Mouse (Mus musculus): ENCODE data around the gene Apom. TPM values are rescaled to one million over a fixed set of nuclear protein-coding genes. Genes with fewer than 3 reads are reported as not detected.

Apom gene
- not detected for total RNA-seq (2023)

GRCm38 (mm10) chr17:35131500-35132173 lies at the start of gene Apom:
Gene Apom, minus strand, starts transcription at chr17:35132050.

GRCm38 (mm10) chr17:35175968-35176367 lies 44.1 kb upstream of the Apom start, which contains the start of gene Aif1:
Gene Aif1, minus strand, starts transcription at chr17:35176068.

GRCm38 (mm10) chr17:35164568-35165450 lies 33.0 kb upstream of the Apom start, which contains the start of gene Prrc2a:
Gene Prrc2a, minus strand, starts transcription at chr17:35164897.

DNA sequence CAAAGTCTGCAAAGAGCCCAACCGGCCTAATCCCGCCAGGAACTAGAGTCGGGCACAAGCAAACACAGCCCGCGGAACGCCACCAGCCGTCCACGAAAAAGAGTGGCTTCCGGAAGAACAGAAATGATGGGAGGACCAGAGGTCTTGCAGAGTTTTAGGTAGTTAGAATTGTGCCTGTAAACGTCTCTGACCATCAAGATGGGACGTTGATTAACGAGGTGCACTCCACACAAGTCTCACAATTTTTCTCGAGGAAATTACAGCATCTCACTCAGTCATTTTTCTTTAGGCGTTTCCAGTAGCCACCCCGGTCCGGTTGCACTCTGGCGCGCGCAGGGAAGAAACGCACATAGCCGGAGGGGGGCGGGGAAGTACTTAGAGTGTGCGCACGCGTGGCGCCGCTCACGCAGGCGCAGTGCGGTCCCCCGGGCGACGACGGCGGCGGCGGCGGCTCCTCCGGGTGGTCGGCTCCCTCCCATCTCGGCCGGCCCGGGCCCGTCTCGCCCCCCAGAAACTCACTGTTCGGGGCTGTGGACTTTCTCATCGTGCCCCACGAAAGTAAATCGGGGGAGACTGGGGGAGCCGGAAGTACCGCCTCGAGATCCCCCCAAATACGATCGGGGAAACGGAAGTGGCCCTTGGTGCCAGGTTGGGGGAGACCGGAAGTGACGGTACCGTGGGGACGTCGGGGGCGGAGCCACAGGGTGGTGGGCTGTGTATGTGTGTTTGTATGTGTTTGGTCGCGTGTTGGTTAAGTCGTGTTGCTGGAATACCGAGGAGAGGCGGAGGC lies 3.1 kb upstream of the Apom start, which contains the start of gene Bag6:
Gene Bag6 (plus strand): TSS at position 378 of the 790 bp plus-strand sequence.

GRCm38 (mm10) chr17:35126206-35126611 lies 5.6 kb downstream of the Apom start, which contains the start of gene D17H6S53E:
Gene D17H6S53E, plus strand, starts transcription at chr17:35126373.

GRCm38 (mm10) chr17:35121871-35122303 lies 10.0 kb downstream of the Apom start, which contains the start of gene Csnk2b:
Gene Csnk2b, minus strand, starts transcription at chr17:35122053.

GRCm38 (mm10) chr17:35121143-35121799 lies 10.6 kb downstream of the Apom start, which contains the start of gene Gpank1:
Gene Gpank1, plus strand, starts transcription at chr17:35121455.

DNA sequence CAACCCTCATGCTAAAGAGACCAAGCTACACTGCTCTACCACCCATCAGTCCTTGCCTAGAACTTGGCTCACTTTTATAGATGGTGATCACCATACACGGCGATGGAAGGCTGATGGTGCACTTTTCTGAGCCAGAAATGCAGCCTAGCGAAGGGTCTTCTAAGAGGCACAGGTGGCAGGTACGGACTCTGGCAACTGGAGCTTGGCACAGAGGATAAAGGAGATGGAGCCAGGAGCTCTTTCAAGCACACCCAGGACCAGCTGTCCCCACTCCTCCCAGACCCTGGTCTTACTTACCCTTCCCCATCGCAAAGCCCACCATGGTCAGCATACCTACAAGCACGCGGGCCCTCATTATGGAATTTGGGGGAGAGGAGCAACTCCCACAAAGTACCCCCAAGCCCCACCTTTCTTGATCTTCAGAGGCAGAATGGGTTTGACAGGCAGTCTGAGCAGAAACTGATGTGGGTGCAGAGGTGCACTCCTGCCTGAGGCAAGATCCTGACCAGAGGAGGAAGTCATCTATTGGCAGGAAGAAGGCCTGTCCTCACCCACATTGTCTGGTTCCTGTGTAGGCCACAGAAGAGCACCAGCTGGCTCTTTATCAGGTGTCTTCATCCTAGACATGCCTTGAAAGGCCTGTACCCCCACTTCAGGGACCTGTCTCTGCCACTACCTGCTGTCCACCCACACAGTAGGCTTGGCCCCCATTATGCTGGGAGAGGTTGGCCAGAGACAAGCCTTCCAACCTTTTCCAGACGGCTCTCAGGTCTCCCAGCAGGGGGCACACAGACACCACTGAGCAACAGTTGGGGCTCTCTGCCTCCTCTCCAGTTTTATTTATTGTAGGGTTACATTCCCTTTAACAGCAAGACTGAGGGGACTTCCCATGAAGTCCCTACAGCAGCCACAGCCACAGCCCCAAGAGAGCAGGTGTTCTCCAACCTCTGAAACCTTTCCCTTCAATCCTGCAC lies 16.5 kb downstream of the Apom start, which contains the start of gene Ly6g5b:
Gene Ly6g5b (minus strand): TSS at position 383 of the 974 bp plus-strand sequence.

DNA sequence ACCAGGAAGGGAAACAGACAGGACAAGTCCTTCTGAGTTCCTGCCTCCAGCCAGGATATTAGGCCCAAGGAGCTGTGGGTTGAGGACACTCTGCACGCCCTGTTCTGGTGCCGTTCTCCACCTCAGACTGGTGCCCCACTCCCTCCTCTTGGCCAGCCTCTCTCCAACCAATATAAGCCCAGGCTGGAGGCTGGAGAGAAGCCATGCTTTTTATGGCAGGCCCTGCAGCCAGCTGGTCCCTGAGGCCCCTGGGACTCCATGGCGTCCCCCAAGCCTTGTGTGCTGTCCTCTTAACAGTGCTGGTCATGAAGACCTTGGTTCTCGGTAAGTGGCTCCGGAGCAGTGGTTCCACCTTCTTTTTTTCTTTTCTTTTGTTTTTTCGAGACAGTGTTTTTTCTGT lies 23.8 kb downstream of the Apom start, which contains the start of gene Ly6g5c:
Gene Ly6g5c (plus strand): TSS at position 183 of the 400 bp plus-strand sequence.

DNA sequence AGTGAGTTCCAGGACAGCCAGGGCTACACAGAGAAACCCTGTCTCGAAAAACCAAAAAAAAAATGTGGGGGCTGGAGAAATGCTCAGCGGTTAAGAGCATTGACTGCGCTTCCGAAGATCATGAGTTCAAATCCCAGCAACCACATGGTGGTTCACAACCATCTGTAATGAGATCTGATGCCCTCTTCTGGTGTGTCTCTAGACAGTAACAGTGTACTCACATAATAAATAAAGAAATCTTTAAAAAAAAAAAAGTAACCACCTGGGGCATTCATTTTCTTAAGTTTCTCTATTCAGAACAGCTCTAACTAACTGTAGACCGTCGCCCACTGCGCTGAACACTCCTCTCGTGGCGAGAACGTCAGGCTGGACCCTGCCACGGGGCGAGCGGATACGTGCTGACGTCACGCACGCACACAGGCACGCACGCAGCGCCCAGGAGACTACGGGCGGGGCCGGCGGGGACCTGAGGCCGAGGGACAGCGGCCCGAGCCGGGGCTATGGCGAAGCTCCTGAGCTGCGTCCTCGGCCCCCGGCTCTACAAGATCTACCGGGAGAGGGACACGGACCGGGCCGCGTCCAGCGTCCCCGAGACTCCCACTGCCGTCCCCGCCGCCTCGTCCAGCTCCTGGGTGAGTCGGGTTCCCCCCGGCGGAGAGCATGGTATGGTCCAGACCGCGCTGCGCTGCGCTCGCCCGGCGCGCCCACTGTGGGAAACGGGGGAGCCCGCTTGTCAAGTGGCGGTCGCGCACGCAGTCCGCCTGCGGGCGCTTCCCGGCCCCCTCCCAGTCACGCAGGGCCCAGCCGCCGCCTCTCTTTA lies 42.8 kb downstream of the Apom start, which contains the start of gene Abhd16a:
Gene Abhd16a (plus strand): TSS at position 439 of the 820 bp plus-strand sequence.

DNA sequence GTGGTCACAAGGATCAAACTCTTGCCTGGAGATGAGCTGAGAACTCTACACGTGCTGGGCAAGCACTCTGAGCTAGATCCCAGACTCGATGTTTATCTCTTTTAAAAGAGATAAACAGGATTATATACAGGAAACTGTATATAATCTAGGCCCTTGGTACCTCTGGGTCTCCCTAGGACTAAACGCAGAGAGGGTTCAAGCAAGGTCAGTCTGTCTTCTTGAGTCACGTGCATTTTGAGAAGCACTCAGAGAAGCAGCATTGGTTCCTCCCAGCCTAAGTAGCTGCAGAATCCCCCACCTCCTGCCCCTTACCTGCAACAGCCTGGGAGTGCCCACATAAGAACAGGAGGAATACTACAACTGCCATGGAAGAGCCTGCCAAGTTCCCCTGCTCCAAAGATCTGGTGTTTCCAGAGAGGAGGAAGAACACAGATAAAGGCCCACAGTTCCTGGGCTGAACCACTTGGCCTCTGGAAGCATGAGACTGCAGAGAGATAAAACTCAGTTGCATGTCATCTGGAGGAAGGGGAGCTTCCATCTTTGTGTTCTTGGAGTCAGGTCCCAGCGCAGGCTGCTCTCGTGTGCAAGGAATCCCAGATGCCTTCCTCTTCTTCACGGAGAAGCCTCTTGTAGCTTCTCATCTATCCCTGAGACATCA lies 46.5 kb downstream of the Apom start, which contains the start of gene Ly6g6f:
Gene Ly6g6f (minus strand): TSS at position 403 of the 658 bp plus-strand sequence.

Other genes with a start within 250 kb of the Apom start
- gene C2, start 233.8 kb downstream of the Apom start, total RNA-seq (2023), result 6.4 TPM
- 133 TPM for gene Ehmt2, start 233.6 kb downstream of the Apom start, total RNA-seq (2023)
- not detected for gene Slc44a4, start 217.6 kb downstream of the Apom start, total RNA-seq (2023)
- gene Neu1, start 200.8 kb downstream of the Apom start, total RNA-seq (2023), result 56.3 TPM
- gene Hspa1b, start 172.8 kb downstream of the Apom start, total RNA-seq (2023), result 146 TPM
- gene Gm20481, start 162.1 kb downstream of the Apom start, total RNA-seq (2023), result not detected
- 70.6 TPM for gene Hspa1a, start 159.9 kb downstream of the Apom start, total RNA-seq (2023)
- not detected for gene Hspa1l, start 159.3 kb downstream of the Apom start, total RNA-seq (2023)
- 39.0 TPM for gene Lsm2, start 150.2 kb downstream of the Apom start, total RNA-seq (2023)
- 84.6 TPM for gene Vars, start 131.1 kb downstream of the Apom start, total RNA-seq (2023)
- gene Vwa7, start 115.5 kb downstream of the Apom start, total RNA-seq (2023), result 0.21 TPM
- gene Sapcd1, start 104.0 kb downstream of the Apom start, total RNA-seq (2023), result not detected
- gene Msh5, start 85.3 kb downstream of the Apom start, total RNA-seq (2023), result 3.9 TPM
- 157 TPM for gene Clic1, start 82.1 kb downstream of the Apom start, total RNA-seq (2023)
- gene Ddah2, start 73.0 kb downstream of the Apom start, total RNA-seq (2023), result 2.5 TPM
- not detected for gene Ly6g6c, start 66.7 kb downstream of the Apom start, total RNA-seq (2023)
- 0.27 TPM for gene Mpig6b, start 65.9 kb downstream of the Apom start, total RNA-seq (2023)
- not detected for gene Ly6g6e, start 55.1 kb downstream of the Apom start, total RNA-seq (2023)
- gene Ly6g6d, start 54.0 kb downstream of the Apom start, total RNA-seq (2023), result not detected
- gene Ly6g6f, start 46.4 kb downstream of the Apom start, total RNA-seq (2023), result not detected
- 69.9 TPM for gene Abhd16a, start 42.8 kb downstream of the Apom start, total RNA-seq (2023)
- not detected for gene Ly6g5c, start 23.8 kb downstream of the Apom start, total RNA-seq (2023)
- 0.83 TPM for gene Ly6g5b, start 16.6 kb downstream of the Apom start, total RNA-seq (2023)
- gene Gpank1, start 10.6 kb downstream of the Apom start, total RNA-seq (2023), result 27.0 TPM
- 141 TPM for gene Csnk2b, start 10.0 kb downstream of the Apom start, total RNA-seq (2023)
- 20.6 TPM for gene D17H6S53E, start 5.7 kb downstream of the Apom start, total RNA-seq (2023)
- gene Bag6, start 3.1 kb upstream of the Apom start, total RNA-seq (2023), result 438 TPM
- gene Prrc2a, start 32.8 kb upstream of the Apom start, total RNA-seq (2023), result 294 TPM
- 3.0 TPM for gene Aif1, start 44.0 kb upstream of the Apom start, total RNA-seq (2023)
- gene Lst1, start 56.4 kb upstream of the Apom start, total RNA-seq (2023), result 14.3 TPM
- gene Ltb, start 62.4 kb upstream of the Apom start, total RNA-seq (2023), result 538 TPM
- gene Tnf, start 70.0 kb upstream of the Apom start, total RNA-seq (2023), result 18.7 TPM
- gene Lta, start 73.3 kb upstream of the Apom start, total RNA-seq (2023), result 15.2 TPM
- gene Gm16181, start 88.8 kb upstream of the Apom start, total RNA-seq (2023), result not detected
- 1.6 TPM for gene Atp6v1g2, start 101.6 kb upstream of the Apom start, total RNA-seq (2023)
- gene Nfkbil1, start 103.7 kb upstream of the Apom start, total RNA-seq (2023), result 10.8 TPM
- 474 TPM for gene Ddx39b, start 109.7 kb upstream of the Apom start, total RNA-seq (2023)
- gene H2-D1, start 130.7 kb upstream of the Apom start, total RNA-seq (2023), result 2,421 TPM
- gene H2-Q1, start 188.4 kb upstream of the Apom start, total RNA-seq (2023), result 14.8 TPM
- 16.7 TPM for gene H2-Q2, start 210.2 kb upstream of the Apom start, total RNA-seq (2023)
- gene H2-Q4, start 247.6 kb upstream of the Apom start, total RNA-seq (2023), result 511 TPM